Mouse (Mus musculus) erythroblast, embryonic 14.5 days (primary cell): ENCODE data around the gene Olfr456.

Experiments used
- GATA1 ChIP-seq: IDR thresholded peaks from 2 replicates; pipeline ENCODE4 v1.6.1; 2012; ENCODE audit warnings: low read length, inconsistent platforms, mixed read lengths
- TAL1 ChIP-seq: IDR thresholded peaks from 3 replicates; pipeline ENCODE4 v1.6.1; 2012; ENCODE audit warnings: low read length, inconsistent platforms, mixed read lengths

GRCm38 (mm10) chr6:42484633-42485032, 2.4 kb downstream of the Olfr456 start:
- no peak for TF ChIP-seq GATA1
- TF ChIP-seq TAL1: no peak
